Mouse (Mus musculus) kidney, embryonic 16.5 days (tissue): ENCODE results near the gene Cxcr6. TPM values are rescaled to one million over a fixed set of nuclear protein-coding genes. Genes with fewer than 3 reads are reported as not detected.

ENCODE experiments used
- ATAC-seq: fragments of 200-750 bp; cut with Nextera tagmentation; 2 replicates; pipeline ENCODE4 v1.8.0; 2017; ENCODE audit warnings: moderate TSS enrichment; ENCODE audit not compliant: low FRiP score, low TSS enrichment
- H3K27ac ChIP-seq: fragments of 300-500 bp; sonication (generic); 2 replicates; pipeline ENCODE4 v1.5.1; 2014; ENCODE audit warnings: low read length
- H3K27me3 ChIP-seq: fragments of 300-500 bp; sonication (generic); 2 replicates; pipeline ENCODE4 v1.6.1; 2014; ENCODE audit warnings: low read length, control low read depth, mixed read lengths; ENCODE audit not compliant: insufficient read depth
- H3K36me3 ChIP-seq: fragments of 300-500 bp; sonication (generic); 2 replicates; pipeline ENCODE4 v1.6.1; 2014; ENCODE audit warnings: low read length, control low read depth, mixed read lengths; ENCODE audit not compliant: insufficient read depth
- H3K4me1 ChIP-seq: fragments of 300-500 bp; sonication (generic); 2 replicates; pipeline ENCODE4 v1.6.1; 2014; ENCODE audit warnings: low read length, control low read depth, mixed read lengths; ENCODE audit not compliant: insufficient read depth
- H3K4me2 ChIP-seq: fragments of 300-500 bp; sonication (generic); replicated peaks from 2 replicates; pipeline ENCODE4 v1.6.1; 2014; ENCODE audit warnings: low read depth, low read length
- H3K4me3 ChIP-seq: fragments of 300-500 bp; sonication (generic); 2 replicates; pipeline ENCODE4 v1.5.1; 2014; ENCODE audit warnings: mild to moderate bottlenecking, low read length
- H3K9ac ChIP-seq: fragments of 300-500 bp; sonication (generic); replicated peaks from 2 replicates; pipeline ENCODE4 v1.6.1; 2014; ENCODE audit warnings: low read length
- H3K9me3 ChIP-seq: fragments of 300-500 bp; sonication (generic); 2 replicates; pipeline ENCODE4 v1.6.1; 2016; ENCODE audit warnings: low read length, control low read depth
- WGBS: fragments of 180-500 bp; shearing (Covaris S2); extraction: QIAGEN DNeasy Blood & Tissue Kit; methylation state at CpG from one replicate; pipeline ENCODE4 v1.1.7; 2014; 5-methylcytosine and 5-hydroxymethylcytosine counted together
- polyA plus RNA-seq: library from polyadenylated mRNA; unstranded; fragments of >200 nt; fragmentation: Nextera tagmentation; extraction: Ambion mirVana; gene quantifications from 2 replicates; pipeline ENCODE4 v1.2.1, GENCODE M21; 2015

Cxcr6 gene
- polyA plus RNA-seq, 1 experiment from 2014 or later = 0.54 TPM

DNA sequence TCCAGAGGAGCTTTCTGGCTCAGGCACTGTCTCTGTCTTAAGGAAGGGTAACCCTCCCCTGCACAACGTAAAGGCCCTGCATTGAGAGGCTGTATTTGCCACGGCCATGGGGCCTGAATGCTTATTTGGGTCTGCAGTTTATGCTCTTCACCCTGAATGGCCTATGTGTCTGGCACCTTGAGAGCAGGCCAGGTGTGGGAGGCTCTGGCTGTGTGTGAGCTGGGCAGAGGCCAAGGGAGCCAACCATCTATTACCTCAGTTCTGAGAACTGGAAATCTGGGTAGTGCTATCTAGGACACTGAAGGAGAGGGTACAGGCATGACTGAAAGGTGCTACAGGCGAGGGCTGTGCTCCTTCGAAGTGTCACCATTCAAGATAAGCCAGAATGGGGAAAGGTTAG, 8.5 kb downstream of the Cxcr6 start:
- no peak overlapping the region for H3K4me3 ChIP-seq
- 82% methylated on average over 4 of the region's 4 CpGs for WGBS
- no peaks in the 10 kb centered on the region for H3K4me1 ChIP-seq
- H3K36me3 ChIP-seq = peaks cover 34% of the 10 kb centered on the region
- H3K27me3 ChIP-seq = no peaks in the 10 kb centered on the region
- ATAC-seq = no peak
- no peak overlapping the region for H3K9ac ChIP-seq
- H3K9me3 ChIP-seq = no peaks in the 10 kb centered on the region
- no peak overlapping the region for H3K27ac ChIP-seq
- no peak overlapping the region for H3K4me2 ChIP-seq

GRCm38 (mm10) chr9:123815444-123815843, 9.2 kb downstream of the Cxcr6 start:
- no peaks in the 10 kb centered on the region for H3K27me3 ChIP-seq
- H3K4me2 ChIP-seq = no peak overlapping the region
- H3K36me3 ChIP-seq = peaks cover 32% of the 10 kb centered on the region
- no peak overlapping the region for H3K27ac ChIP-seq
- no peaks in the 10 kb centered on the region for H3K4me1 ChIP-seq
- no peak overlapping the region for H3K9ac ChIP-seq
- no peak for ATAC-seq
- H3K9me3 ChIP-seq = no peaks in the 10 kb centered on the region
- no peak overlapping the region for H3K4me3 ChIP-seq
- 88% methylated on average over 3 of the region's 3 CpGs for WGBS

- no peaks in the 10 kb centered on the region for H3K27me3 ChIP-seq
- no peak overlapping the region for H3K4me2 ChIP-seq
- no peak for ATAC-seq
- no peaks in the 10 kb centered on the region for H3K4me1 ChIP-seq
- H3K9me3 ChIP-seq = no peaks in the 10 kb centered on the region
- WGBS = 94% methylated on average over 1 of the region's 1 CpGs
- H3K36me3 ChIP-seq = peaks cover 31% of the 10 kb centered on the region
- H3K9ac ChIP-seq = no peak overlapping the region
- H3K4me3 ChIP-seq = no peak overlapping the region
- no peak overlapping the region for H3K27ac ChIP-seq
These were observed 9.7 kb downstream of the Cxcr6 start for GRCm38 (mm10) chr9:123815996-123816395.

- H3K36me3 ChIP-seq = peaks cover 39% of the 10 kb centered on the region
- WGBS = 89% methylated on average over 2 of the region's 2 CpGs
- no peak overlapping the region for H3K27ac ChIP-seq
- H3K4me2 ChIP-seq = no peak overlapping the region
- no peak overlapping the region for H3K9ac ChIP-seq
- no peaks in the 10 kb centered on the region for H3K9me3 ChIP-seq
- no peaks in the 10 kb centered on the region for H3K27me3 ChIP-seq
- H3K4me3 ChIP-seq = no peak overlapping the region
- no peaks in the 10 kb centered on the region for H3K4me1 ChIP-seq
- ATAC-seq = no peak
These were observed 12.3 kb downstream of the Cxcr6 start for GRCm38 (mm10) chr9:123818601-123819000.

DNA sequence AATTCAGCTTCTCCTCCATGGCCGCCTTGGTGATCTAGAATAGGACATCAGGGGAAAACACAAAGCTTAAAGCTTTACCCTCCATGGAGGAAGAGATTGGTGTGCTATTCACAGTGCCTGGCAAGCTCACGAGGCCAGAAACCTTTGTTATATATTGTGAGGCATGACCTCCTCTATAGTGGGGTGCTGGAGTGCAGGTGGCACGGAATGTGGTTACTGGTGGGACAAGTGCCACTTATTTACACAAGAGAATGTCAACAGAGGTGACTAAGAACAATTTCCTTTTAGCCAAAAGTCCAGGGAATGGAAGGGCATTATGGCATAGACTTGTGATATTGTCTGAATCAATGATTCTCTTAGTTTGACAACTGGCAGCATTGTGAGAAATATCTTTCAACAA, 20.4 kb downstream of the Cxcr6 start:
- WGBS = 95% methylated on average over 3 of the region's 3 CpGs
- Histone ChIP-seq H3K4me2 (no peak overlapping the region), H3K36me3 (peaks cover 68% of the 10 kb centered on the region), H3K27me3 (no peaks in the 10 kb centered on the region), H3K27ac (no peak overlapping the region), H3K9me3 (no peaks in the 10 kb centered on the region), H3K9ac (no peak overlapping the region), H3K4me1 (no peaks in the 10 kb centered on the region), H3K4me3 (no peak overlapping the region)
- ATAC-seq = no peak

DNA sequence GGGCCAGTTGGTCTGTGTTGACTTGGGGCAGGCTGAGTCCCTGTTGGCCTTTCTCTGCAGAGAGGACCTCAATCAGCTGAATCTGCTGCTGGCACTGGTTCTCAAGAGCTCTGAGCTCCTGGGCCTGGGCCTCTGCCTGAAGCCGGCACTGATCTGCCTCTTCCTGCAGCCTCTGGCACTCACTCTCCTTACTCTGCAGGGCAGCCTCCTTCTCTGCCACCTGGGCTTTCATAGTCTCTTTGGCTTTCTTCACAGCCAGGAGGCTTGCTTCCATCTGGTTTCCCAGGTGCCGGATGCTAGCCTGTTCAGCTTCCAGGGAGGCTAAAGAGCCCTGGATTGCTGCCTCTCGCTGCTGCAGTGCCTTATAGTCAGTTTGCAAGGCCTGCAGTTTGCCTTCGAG, 22.6 kb downstream of the Cxcr6 start:
- Histone ChIP-seq H3K4me3 (no peak overlapping the region), H3K4me2 (no peak overlapping the region), H3K36me3 (peaks cover 51% of the 10 kb centered on the region), H3K9me3 (no peaks in the 10 kb centered on the region), H3K9ac (no peak overlapping the region), H3K27me3 (no peaks in the 10 kb centered on the region), H3K27ac (no peak overlapping the region), H3K4me1 (no peaks in the 10 kb centered on the region)
- no peak for ATAC-seq
- 92% methylated on average over 4 of the region's 4 CpGs for WGBS

DNA sequence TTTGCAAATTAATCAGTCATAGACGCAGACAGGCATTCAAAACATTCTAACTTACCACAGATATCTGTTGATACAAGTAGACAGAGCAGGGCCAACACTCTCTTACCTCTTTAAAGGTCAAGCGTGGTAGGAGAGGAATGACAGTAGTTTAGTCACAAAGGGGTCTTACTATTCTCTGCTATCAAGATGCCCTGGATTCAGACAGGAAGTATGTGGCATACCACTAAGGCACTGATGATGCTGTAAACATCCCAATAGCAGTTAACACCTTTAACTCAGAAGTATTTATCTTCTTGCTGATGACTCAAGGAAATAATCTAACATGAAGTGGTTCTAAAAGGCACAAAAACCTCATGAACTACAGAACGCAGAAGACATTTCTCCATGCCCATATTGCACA, 29.6 kb downstream of the Cxcr6 start:
- no peaks in the 10 kb centered on the region for H3K4me1 ChIP-seq
- no peak overlapping the region for H3K9ac ChIP-seq
- no peak overlapping the region for H3K4me3 ChIP-seq
- 94% methylated on average over 3 of the region's 3 CpGs for WGBS
- ATAC-seq = no peak
- no peak overlapping the region for H3K4me2 ChIP-seq
- no peak overlapping the region for H3K27ac ChIP-seq
- no peaks in the 10 kb centered on the region for H3K27me3 ChIP-seq
- no peaks in the 10 kb centered on the region for H3K9me3 ChIP-seq
- peaks cover 40% of the 10 kb centered on the region for H3K36me3 ChIP-seq

- Histone ChIP-seq H3K27ac (no peak overlapping the region), H3K9ac (no peak overlapping the region), H3K4me1 (no peaks in the 10 kb centered on the region), H3K27me3 (no peaks in the 10 kb centered on the region), H3K4me2 (no peak overlapping the region), H3K36me3 (peaks cover 37% of the 10 kb centered on the region), H3K9me3 (no peaks in the 10 kb centered on the region), H3K4me3 (no peak overlapping the region)
- ATAC-seq = no peak
- WGBS = 90% methylated on average over 6 of the region's 6 CpGs
These were observed 34.0 kb downstream of the Cxcr6 start for GRCm38 (mm10) chr9:123840243-123840642.

GRCm38 (mm10) chr9:123844468-123844867, 38.2 kb downstream of the Cxcr6 start:
- H3K9me3 ChIP-seq = no peaks in the 10 kb centered on the region
- H3K27ac ChIP-seq = no peak overlapping the region
- no peak overlapping the region for H3K4me3 ChIP-seq
- H3K27me3 ChIP-seq = no peaks in the 10 kb centered on the region
- H3K9ac ChIP-seq = no peak overlapping the region
- H3K36me3 ChIP-seq = peaks cover 14% of the 10 kb centered on the region
- H3K4me2 ChIP-seq = no peak overlapping the region
- no peaks in the 10 kb centered on the region for H3K4me1 ChIP-seq
- WGBS = 82% methylated on average over 3 of the region's 3 CpGs
- no peak for ATAC-seq

DNA sequence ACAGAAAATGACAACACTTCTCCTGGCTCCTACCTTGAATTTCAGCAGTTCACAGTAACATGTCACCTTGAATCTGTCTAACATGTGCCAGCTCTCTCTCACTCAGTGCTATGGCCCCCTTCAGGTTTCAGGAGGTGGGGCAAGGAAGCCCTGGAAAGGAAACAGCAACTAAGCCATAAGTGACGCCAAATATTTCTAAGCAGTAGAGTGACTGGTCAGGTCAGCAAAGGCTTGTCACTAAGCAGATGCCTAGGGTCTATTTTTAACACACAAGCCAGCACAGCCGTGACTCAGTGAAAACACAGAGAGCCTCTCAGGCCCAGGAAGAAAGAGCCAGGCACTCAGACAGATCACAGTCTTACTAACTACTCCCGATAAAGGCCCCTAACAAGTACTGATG, 38.8 kb downstream of the Cxcr6 start:
- Histone ChIP-seq H3K4me1 (peaks cover 2% of the 10 kb centered on the region; the same call in 1 of the 2 replicates), H3K27me3 (no peaks in the 10 kb centered on the region), H3K4me3 (no peak overlapping the region), H3K9me3 (no peaks in the 10 kb centered on the region), H3K4me2 (no peak overlapping the region), H3K36me3 (peaks cover 10% of the 10 kb centered on the region), H3K27ac (no peak overlapping the region), H3K9ac (no peak overlapping the region)
- no peak for ATAC-seq
- WGBS = 63% methylated on average over 3 of the region's 3 CpGs

DNA sequence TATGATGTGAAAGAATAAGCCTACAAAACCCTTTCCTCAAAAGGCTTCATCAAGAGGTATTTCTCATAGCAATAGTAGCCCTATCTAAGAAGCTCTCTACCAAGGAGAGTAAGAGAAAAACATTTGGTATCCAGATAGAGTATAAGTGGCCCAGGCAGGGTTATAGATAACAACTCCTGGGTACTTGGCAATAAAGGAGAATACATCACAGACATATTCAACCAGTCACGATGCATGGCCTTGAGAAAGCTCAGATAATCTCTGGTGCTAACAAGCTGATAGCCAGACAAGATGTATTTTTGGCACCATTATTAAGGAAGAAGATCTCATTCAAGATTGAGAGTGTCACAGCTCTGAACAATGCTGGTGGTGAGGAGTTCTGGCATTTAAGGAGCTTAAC, 40.2 kb downstream of the Cxcr6 start:
- Histone ChIP-seq H3K4me2 (no peak overlapping the region), H3K27me3 (no peaks in the 10 kb centered on the region), H3K4me1 (peaks cover 9% of the 10 kb centered on the region), H3K36me3 (peaks cover 5% of the 10 kb centered on the region; the same call in 1 of the 2 replicates), H3K27ac (no peak overlapping the region), H3K9ac (no peak overlapping the region), H3K4me3 (no peak overlapping the region), H3K9me3 (no peaks in the 10 kb centered on the region)
- ATAC-seq = no peak
- WGBS = 83% methylated on average over 1 of the region's 1 CpGs
